Mouse (Mus musculus) forebrain, embryonic 14.5 days (tissue): ENCODE data around the gene Ngdn. TPM values are rescaled to one million over a fixed set of nuclear protein-coding genes. Genes with fewer than 3 reads are reported as not detected.
"Not testable (repeated sequence)": the region's sequence is repeated elsewhere in the genome, so short reads cannot be mapped to it uniquely, and the experiment has no call there.

Experiments used
- ATAC-seq: fragments of 200-750 bp; cut with Nextera tagmentation; 2 replicates; pipeline ENCODE4 v1.8.0; 2017; ENCODE audit warnings: mild to moderate bottlenecking, moderate library complexity
- DNase-seq: peaks from one replicate; pipeline ENCODE4 v3.0.0-alpha.2; 2015; ENCODE audit warnings: low spot score
- H3K27ac ChIP-seq: fragments of 300-500 bp; sonication (generic); 2 replicates; pipeline ENCODE4 v1.5.1; 2014; ENCODE audit warnings: low read depth, mild to moderate bottlenecking, control low read depth, low read length, moderate library complexity
- H3K27me3 ChIP-seq: fragments of 300-500 bp; sonication (generic); replicated peaks from 2 replicates; pipeline ENCODE4 v1.6.1; 2014; ENCODE audit warnings: low read length, control low read depth, mixed read lengths; ENCODE audit not compliant: control insufficient read depth, insufficient read depth
- H3K36me3 ChIP-seq: fragments of 300-500 bp; sonication (generic); 2 replicates; pipeline ENCODE4 v1.6.1; 2014; ENCODE audit warnings: low read length, control low read depth; ENCODE audit not compliant: control insufficient read depth, insufficient read depth
- H3K4me1 ChIP-seq: fragments of 300-500 bp; sonication (generic); 2 replicates; pipeline ENCODE4 v1.6.1; 2014; ENCODE audit warnings: antibody characterized with exemption, low read length, control low read depth; ENCODE audit not compliant: control insufficient read depth, insufficient read depth
- H3K4me2 ChIP-seq: fragments of 300-500 bp; sonication (generic); 2 replicates; pipeline ENCODE4 v1.6.1; 2014; ENCODE audit warnings: mild to moderate bottlenecking, control low read depth, low read length
- H3K4me3 ChIP-seq: fragments of 300-500 bp; sonication (generic); 2 replicates; pipeline ENCODE4 v1.5.1; 2014; ENCODE audit warnings: low read depth, low read length, control low read depth
- H3K9ac ChIP-seq: fragments of 300-500 bp; sonication (generic); 2 replicates; pipeline ENCODE4 v1.6.1; 2014; ENCODE audit warnings: mild to moderate bottlenecking, low read length, control low read depth, moderate library complexity
- H3K9me3 ChIP-seq: fragments of 300-500 bp; sonication (generic); replicated peaks from 2 replicates; pipeline ENCODE4 v1.6.1; 2016; ENCODE audit warnings: low read length, control low read depth, mixed read lengths; ENCODE audit not compliant: control insufficient read depth
- WGBS: fragments of 180-500 bp; shearing (Covaris S2); extraction: QIAGEN DNeasy Blood & Tissue Kit; methylation state at CpG from one replicate; pipeline ENCODE4 v1.1.7; 2014; 5-methylcytosine and 5-hydroxymethylcytosine counted together
- polyA plus RNA-seq: library from polyadenylated mRNA; unstranded; fragments of >200 nt; fragmentation: Nextera tagmentation; extraction: Ambion mirVana; gene quantifications from 2 replicates; pipeline ENCODE4 v1.2.1, GENCODE M21; 2014

Ngdn gene
- 64.1 and 72.0 TPM in 2 replicates for polyA plus RNA-seq

DNA sequence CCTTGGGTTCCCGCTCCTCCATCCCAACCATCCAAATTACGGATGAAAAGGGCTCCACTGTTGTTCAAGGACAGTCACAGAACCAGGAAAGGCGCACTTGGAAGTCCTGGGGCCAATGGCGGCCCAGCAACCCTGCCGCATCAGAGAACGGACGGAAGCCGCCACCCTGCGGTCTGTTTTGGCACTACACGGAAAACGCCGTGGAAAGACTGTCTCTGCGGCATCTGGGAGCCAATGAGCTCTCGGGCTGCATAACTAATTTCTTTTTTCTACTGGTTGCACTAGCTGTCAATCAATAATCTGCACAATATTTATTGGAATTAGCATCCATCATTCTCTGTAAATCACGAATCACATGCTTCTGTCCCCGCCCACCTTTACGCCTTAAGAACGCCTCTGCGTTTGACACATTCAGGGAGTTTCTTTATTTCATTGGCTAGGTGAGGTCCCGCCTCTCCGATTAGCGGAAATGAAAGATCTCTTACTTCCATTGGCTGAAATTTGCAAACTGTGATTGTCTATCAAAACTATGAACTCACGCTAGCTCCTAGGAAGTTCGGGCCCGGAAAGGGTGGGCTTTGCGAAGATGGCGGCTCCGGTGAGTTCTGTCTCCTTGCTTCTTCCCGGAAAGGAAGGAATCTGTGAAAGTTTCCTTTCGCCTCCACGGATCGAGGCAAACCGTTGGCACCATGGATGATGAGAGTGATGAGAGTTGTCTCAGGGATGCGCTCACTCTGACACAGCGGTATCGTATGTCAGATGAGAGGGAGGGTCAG is at the start of gene Ngdn:
TSS of gene Ngdn (plus strand) at position 464 of the 776 bp plus-strand sequence.
- no peaks in the 10 kb centered on the region for H3K27me3 ChIP-seq
- peaks cover 27% of the 10 kb centered on the region for H3K36me3 ChIP-seq
- peak within 1 kb of the TSS; percentile 70 for H3K4me2 ChIP-seq
- H3K27ac ChIP-seq, result peak within 1 kb of the TSS; percentile 94
- ATAC-seq, result peak; percentile 97
- under 1% methylated on average over 36 of the region's 36 CpGs for WGBS
- H3K9me3 ChIP-seq, result no peaks in the 10 kb centered on the region
- peak within 1 kb of the TSS; percentile 83 for H3K9ac ChIP-seq
- peak; percentile 100 for DNase-seq
- H3K4me3 ChIP-seq, result peak within 1 kb of the TSS; percentile 77
- H3K4me1 ChIP-seq, result peaks cover 4% of the 10 kb centered on the region

DNA sequence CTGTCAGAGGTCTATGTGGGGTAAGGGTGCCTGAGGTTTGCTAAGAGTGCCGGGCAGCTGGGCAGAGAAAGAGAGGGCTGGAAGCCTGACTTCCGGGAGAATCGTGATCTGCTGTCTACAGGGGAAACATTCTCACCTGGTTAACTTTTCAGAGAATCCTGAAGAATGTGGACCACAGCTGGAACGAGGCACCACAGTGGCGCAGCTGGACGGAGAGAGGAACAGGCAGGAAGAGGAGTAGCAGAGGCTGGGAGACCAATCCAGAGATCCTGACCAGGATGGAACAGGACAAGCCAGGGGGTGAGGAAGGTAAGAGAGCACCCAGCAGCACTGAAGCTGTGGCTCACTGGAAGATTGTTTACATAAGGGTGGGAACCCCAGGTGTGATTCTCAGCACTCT is 49.6 kb upstream of the Ngdn start:
- H3K4me2 ChIP-seq, result no peak overlapping the region
- ATAC-seq (no peak), DNase-seq (no peak)
- H3K4me3 ChIP-seq, result no peak overlapping the region
- no peaks in the 10 kb centered on the region for H3K9me3 ChIP-seq
- no peaks in the 10 kb centered on the region for H3K4me1 ChIP-seq
- H3K36me3 ChIP-seq, result no peaks in the 10 kb centered on the region
- H3K27ac ChIP-seq, result no peak overlapping the region
- H3K9ac ChIP-seq, result no peak overlapping the region
- H3K27me3 ChIP-seq, result no peaks in the 10 kb centered on the region
- 73% methylated on average over 6 of the region's 6 CpGs for WGBS

DNA sequence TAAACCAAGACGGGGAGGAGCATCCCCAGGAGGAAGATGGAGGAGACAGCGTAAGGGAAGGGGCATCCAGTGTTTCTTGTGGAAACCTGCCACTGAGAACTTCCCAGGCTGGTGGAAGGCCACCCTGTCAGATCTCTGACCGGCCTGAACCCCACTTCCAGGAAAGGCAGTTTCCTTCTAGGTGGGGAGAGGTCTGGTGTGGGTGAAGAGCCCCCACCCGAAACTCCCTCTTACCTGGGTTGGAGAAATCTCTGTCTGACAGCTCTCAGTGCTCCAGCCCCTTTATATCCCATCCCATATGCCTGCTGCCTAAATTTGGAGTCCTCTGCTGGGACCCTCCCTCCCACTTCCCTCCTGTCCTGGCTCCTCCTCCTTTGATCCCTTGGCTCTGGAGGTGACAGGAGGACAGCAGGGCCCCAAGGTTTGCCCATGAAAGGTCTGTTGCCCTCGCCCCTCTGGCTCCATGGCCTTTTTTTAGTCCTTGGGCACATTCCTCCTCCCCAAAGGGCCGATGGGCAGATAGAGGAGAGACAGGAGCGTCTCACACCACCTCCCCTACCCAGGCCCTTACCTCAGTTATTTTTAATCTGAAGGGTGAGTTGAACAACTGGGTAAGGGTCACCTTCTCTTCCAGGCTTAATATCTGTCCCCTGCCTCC is 48.8 kb upstream of the Ngdn start, which contains the start of gene Myh6:
TSS of gene Myh6 (minus strand) at position 608 of the 658 bp plus-strand sequence.
- no peaks in the 10 kb centered on the region for H3K27me3 ChIP-seq
- no peak within 1 kb of the TSS for H3K4me3 ChIP-seq
- ATAC-seq, result no peak
- no peak within 1 kb of the TSS for H3K9ac ChIP-seq
- no peak for DNase-seq
- H3K9me3 ChIP-seq, result no peaks in the 10 kb centered on the region
- H3K27ac ChIP-seq, result no peak within 1 kb of the TSS
- H3K36me3 ChIP-seq, result no peaks in the 10 kb centered on the region
- no peaks in the 10 kb centered on the region for H3K4me1 ChIP-seq
- WGBS, result 77% methylated on average over 7 of the region's 7 CpGs
- no peak within 1 kb of the TSS for H3K4me2 ChIP-seq

DNA sequence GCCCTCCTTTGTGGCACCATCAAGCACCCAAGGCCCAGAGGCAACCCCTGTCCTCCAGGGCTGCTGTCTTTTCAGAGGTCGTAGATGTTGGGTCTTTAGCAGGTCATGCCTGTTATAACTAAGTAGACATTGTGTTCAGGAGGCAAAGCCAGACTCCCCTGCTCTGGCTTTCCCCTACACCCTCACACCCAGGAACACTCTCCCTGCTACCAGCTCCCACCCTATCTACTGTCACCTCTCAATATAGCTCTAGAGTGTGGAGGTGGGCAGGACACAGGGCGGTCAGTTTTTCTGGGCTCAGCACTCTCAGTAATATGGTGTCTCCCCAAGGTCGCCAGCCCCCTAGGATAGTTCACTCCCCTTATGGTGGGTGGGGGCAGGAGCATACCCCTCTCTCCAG is 47.4 kb upstream of the Ngdn start:
- WGBS, result 87% methylated on average over 3 of the region's 3 CpGs

DNA sequence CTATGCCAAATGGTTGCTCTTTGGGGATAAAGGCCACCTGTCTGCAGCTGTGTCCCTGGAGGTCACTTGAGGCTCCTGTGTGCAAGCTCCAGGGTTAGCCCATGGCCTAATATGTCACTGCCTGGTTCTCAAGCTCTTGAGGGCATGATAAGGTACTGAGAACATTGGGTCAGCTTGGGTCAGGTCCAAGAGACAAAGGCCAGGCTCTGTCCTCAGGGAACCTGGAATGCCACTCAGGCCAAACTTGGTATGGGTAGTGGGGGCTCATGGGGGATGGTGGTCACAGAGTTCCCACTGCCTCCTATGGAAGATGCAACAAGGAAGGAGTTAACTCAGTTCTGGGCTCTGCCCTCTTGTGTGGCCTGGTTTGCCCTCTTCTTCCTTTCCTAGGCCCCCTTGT is 46.9 kb upstream of the Ngdn start:
- H3K9me3 ChIP-seq, result no peaks in the 10 kb centered on the region
- no peak overlapping the region for H3K4me2 ChIP-seq
- H3K9ac ChIP-seq, result no peak overlapping the region
- no peak overlapping the region for H3K27ac ChIP-seq
- no peak for ATAC-seq
- H3K4me3 ChIP-seq, result no peak overlapping the region
- no peaks in the 10 kb centered on the region for H3K36me3 ChIP-seq
- no peaks in the 10 kb centered on the region for H3K4me1 ChIP-seq
- no peak for DNase-seq
- no peaks in the 10 kb centered on the region for H3K27me3 ChIP-seq

More for the DNA sequence above, 47.4 kb upstream of the Ngdn start:
- Histone ChIP-seq H3K4me2 (no peak overlapping the region), H3K36me3 (no peaks in the 10 kb centered on the region), H3K4me3 (no peak overlapping the region), H3K27me3 (no peaks in the 10 kb centered on the region), H3K9me3 (no peaks in the 10 kb centered on the region), H3K4me1 (no peaks in the 10 kb centered on the region), H3K9ac (no peak overlapping the region), H3K27ac (no peak overlapping the region)
- ATAC-seq (no peak), DNase-seq (no peak)

DNA sequence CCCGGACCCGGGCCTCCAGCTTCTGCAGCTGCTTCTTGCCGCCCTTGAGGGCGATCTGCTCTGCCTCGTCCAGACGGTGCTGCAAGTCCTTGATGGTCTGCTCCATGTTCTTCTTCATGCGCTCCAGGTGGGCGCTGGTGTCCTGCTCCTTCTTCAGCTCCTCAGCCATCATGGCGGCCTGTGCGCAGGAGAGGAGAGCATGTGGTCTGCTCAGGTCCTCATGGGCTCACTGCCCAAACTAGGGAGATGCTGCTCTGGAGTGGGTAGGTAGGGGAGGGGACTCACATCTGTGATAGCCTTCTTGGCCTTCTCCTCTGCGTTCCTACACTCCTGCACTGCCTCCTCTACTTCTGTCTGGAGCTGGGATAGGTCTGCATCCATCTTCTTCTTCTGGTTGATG is 42.5 kb upstream of the Ngdn start:
- H3K27ac ChIP-seq, ATAC-seq, DNase-seq: not testable (repeated sequence)

DNA sequence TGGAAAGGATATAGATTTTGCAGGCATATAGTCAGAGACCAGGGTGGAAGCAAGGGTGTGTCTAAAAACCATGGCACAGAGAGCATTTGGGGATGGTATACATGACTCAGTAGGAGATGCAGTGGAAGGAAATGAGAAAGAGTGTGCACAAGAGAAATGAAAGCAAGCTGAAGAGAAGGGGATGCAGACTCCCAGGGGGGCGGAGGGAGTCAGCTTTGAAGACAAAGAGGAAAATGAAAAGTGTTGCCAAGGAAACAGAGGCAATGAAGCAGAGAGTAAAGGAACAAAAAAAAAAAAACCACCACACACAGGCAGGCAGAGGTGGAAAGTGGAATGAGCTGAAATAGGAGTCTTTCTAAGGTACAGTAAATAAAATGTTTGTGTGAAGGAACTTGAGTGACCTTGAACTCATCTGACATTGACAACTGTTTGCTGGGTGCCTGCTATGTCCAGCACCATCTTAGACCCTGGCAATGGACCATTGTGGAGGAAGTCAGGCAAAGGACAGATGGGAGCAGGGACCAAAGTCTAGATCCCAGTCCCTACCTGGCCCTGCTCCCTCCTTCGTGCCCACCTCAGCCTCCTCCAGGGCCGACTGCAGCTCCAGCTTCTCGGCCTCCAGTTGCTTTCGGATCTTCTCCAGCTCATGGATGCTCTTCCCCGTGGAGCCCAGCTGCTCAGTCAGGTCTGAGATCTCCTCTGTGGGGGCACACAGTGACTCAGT is 41.0 kb upstream of the Ngdn start:
- H3K36me3 ChIP-seq, result no peaks in the 10 kb centered on the region
- H3K27ac ChIP-seq, result peak overlapping the region; percentile 74
- no peaks in the 10 kb centered on the region for H3K27me3 ChIP-seq
- ATAC-seq (0 out of 2 replicates have a peak, but pooled peaks have one; percentile 40), DNase-seq (peak; percentile 78)
- no peaks in the 10 kb centered on the region for H3K9me3 ChIP-seq
- H3K4me2 ChIP-seq, result no peak overlapping the region
- H3K9ac ChIP-seq, result no peak overlapping the region
- H3K4me1 ChIP-seq, result peaks cover 7% of the 10 kb centered on the region; the same call in 1 of the 2 replicates
- H3K4me3 ChIP-seq, result no peak overlapping the region
- WGBS, result 64% methylated on average over 6 of the region's 6 CpGs

More for the DNA sequence above, 42.5 kb upstream of the Ngdn start:
- not testable (repeated sequence) for H3K9ac ChIP-seq, H3K4me1 ChIP-seq, H3K4me3 ChIP-seq, H3K27me3 ChIP-seq, H3K9me3 ChIP-seq, H3K4me2 ChIP-seq, H3K36me3 ChIP-seq
- WGBS, result 92% methylated on average over 7 of the region's 11 CpGs

DNA sequence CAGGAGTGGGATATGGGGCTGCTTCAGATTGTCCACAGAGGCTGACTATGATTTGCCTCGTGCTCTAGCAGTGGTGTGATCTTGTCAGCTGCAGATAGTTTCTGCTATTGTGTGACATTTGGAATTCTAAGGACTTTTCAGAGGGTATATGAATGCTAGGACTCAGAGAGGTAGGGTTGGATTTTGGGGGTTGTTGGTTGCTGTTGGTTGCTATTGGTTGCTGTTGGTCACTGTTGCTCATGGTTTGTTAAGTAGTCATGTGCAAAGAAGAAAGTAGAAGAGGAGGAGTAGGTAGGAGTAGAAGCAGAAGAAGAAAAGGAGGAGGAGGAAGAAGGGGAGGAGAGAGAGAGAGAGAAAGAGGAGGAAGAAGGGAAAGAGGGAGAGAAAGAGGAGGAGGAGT is 38.6 kb upstream of the Ngdn start, which contains the start of gene Gm17428:
TSS of gene Gm17428 (plus strand) at position 301 of the 400 bp plus-strand sequence.
- Histone ChIP-seq H3K4me1 (peaks cover 7% of the 10 kb centered on the region; the same call in 1 of the 2 replicates), H3K4me3 (no peak within 1 kb of the TSS), H3K9me3 (no peaks in the 10 kb centered on the region), H3K27ac (no peak within 1 kb of the TSS), H3K27me3 (no peaks in the 10 kb centered on the region), H3K9ac (no peak within 1 kb of the TSS), H3K4me2 (no peak within 1 kb of the TSS), H3K36me3 (no peaks in the 10 kb centered on the region)
- ATAC-seq, result no peak
- no peak for DNase-seq
- 62% methylated on average over 1 of the region's 1 CpGs for WGBS
